Mouse (Mus musculus) erythroblast, embryonic 14.5 days (primary cell): Measurements from ENCODE around the gene Ube2z.

Experiments
- GATA1 ChIP-seq: IDR thresholded peaks from 2 replicates; pipeline ENCODE4 v1.6.1; 2012; ENCODE audit warnings: low read length, inconsistent platforms, mixed read lengths
- TAL1 ChIP-seq: IDR thresholded peaks from 3 replicates; pipeline ENCODE4 v1.6.1; 2012; ENCODE audit warnings: low read length, inconsistent platforms, mixed read lengths

DNA sequence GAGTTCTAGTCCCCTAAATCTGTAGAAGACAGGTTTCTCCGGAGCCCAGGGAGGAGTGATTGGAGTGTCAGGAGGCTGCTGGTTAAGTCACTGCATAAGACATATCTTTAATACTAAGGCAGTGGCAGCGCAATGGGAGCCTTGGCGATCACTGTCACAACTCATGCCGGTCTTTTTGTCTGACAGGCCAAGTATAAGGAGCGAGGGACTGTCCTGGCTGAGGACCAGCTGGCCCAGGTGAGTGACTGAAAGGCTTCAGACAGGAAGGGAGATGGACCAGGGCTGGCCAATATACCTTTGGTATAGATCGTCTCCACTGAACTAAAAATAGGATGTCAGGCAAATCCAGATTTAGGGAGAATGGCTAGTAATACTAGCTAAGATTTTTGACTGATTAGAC is 30.1 kb downstream of the Ube2z start:
- TF ChIP-seq TAL1 (no peak), GATA1 (no peak)
